Mouse (Mus musculus) spleen, adult 2 months (tissue): ENCODE results near the gene Jade1. TPM values are rescaled to one million over a fixed set of nuclear protein-coding genes. Genes with fewer than 3 reads are reported as not detected.

Experiments
- DNase-seq, 2 experiments: peaks; one replicate each; pipeline versions ENCODE4 v3.0.0 to v3.0.0-alpha.2; 2012 to 2021; ENCODE audit warnings: low spot score in 2 of 2, low read depth in 1 of 2
- H3K27ac ChIP-seq: fragments of 200-500 bp; 2 replicates; pipeline ENCODE4 v1.5.1; 2012; ENCODE audit warnings: low read length, inconsistent platforms; ENCODE audit not compliant: insufficient read depth
- H3K27me3 ChIP-seq: fragments of 200-500 bp; 2 replicates; pipeline ENCODE4 v1.6.1; 2012; ENCODE audit warnings: mild to moderate bottlenecking, moderate library complexity, low read length, inconsistent platforms; ENCODE audit not compliant: control insufficient read depth, insufficient read depth
- H3K36me3 ChIP-seq: fragments of 200-500 bp; 2 replicates; pipeline ENCODE4 v1.6.1; 2012; ENCODE audit warnings: mild to moderate bottlenecking, low read length, inconsistent platforms; ENCODE audit not compliant: control insufficient read depth, insufficient read depth
- H3K4me1 ChIP-seq: fragments of 200-500 bp; 2 replicates; pipeline ENCODE4 v1.6.1; 2011; ENCODE audit warnings: inconsistent platforms; ENCODE audit not compliant: control insufficient read depth, insufficient read depth, insufficient read length
- H3K4me3 ChIP-seq: fragments of 200-500 bp; 2 replicates; pipeline ENCODE4 v1.5.1; 2011; ENCODE audit warnings: mild to moderate bottlenecking, inconsistent platforms; ENCODE audit not compliant: insufficient read depth, insufficient read length; ENCODE audit errors: extremely low read depth
- CTCF ChIP-seq: fragments of 200-500 bp; IDR thresholded peaks from 2 replicates; pipeline ENCODE4 v1.5.1; 2011; ENCODE audit warnings: mild to moderate bottlenecking, inconsistent platforms; ENCODE audit not compliant: insufficient read depth, insufficient read length, insufficient replicate concordance; ENCODE audit errors: extremely low read depth
- POLR2A ChIP-seq: fragments of 200-500 bp; IDR thresholded peaks from 2 replicates; pipeline ENCODE4 v1.6.1; 2011; ENCODE audit warnings: low read depth, low read length, inconsistent platforms
- WGBS: fragments of 180-500 bp; shearing (Covaris S2); methylation state at CpG from one replicate; pipeline ENCODE4 v1.1.7; 2018; 5-methylcytosine and 5-hydroxymethylcytosine counted together
- polyA plus RNA-seq: library from polyadenylated mRNA; depleted of rRNA; stranded (reverse); fragments of >200 nt; gene quantifications from 2 replicates; pipeline ENCODE4 v1.2.3, GENCODE M21; 2012; rRNA removed

The Jade1 gene
- polyA plus RNA-seq, 1 experiment: 11.3 TPM

GRCm38 (mm10) chr3:41613706-41614105 is 58.2 kb downstream of the Jade1 start:
- Histone ChIP-seq H3K27ac (no peak overlapping the region), H3K4me1 (no peaks in the 10 kb centered on the region), H3K4me3 (no peak overlapping the region), H3K27me3 (no peaks in the 10 kb centered on the region), H3K36me3 (peaks cover 31% of the 10 kb centered on the region)
- WGBS: 95% methylated on average over 9 of the region's 9 CpGs
- TF ChIP-seq POLR2A: no peak
- no peak for TF ChIP-seq CTCF
- no peak for DNase-seq

DNA sequence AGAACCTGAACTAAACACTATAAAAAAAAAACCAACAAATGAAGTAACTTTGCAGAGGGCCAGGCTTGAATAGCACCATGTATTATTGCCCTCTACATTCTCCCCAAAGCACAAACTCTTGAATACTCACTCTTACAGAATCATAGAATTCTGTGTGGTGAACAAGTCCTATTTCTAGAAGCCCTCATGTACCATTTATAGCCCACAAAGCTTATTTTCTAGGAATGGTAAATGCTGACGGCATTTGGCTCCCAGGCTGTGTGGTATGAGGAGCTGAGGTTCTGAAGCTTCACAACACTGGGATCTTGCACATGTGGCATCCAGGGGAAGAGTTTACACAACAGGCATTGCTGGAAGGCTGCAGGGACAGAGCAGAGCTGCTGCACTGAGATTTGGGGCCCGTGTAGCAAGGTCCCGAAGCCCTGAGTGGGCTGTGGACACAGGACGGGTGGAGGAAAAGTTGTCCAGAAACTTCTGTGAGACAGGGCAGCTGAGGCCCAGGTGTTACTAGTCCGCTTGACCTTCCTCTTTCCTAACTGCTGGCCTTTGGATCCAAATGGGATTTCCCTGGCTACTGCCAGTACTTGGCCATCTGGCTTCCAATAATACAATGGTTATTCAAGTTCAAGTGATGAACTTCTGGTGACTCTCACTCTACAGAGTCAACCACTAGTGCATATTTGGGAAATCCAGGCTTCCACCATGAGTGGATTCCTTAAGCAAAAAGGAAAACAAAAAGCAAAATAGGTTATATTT is 58.9 kb downstream of the Jade1 start:
- Histone ChIP-seq H3K4me1 (no peaks in the 10 kb centered on the region), H3K4me3 (no peak overlapping the region), H3K36me3 (peaks cover 29% of the 10 kb centered on the region), H3K27ac (no peak overlapping the region), H3K27me3 (no peaks in the 10 kb centered on the region)
- no peak for DNase-seq
- no peak for TF ChIP-seq POLR2A
- TF ChIP-seq CTCF: no peak
- WGBS: 97% methylated on average over 5 of the region's 5 CpGs

DNA sequence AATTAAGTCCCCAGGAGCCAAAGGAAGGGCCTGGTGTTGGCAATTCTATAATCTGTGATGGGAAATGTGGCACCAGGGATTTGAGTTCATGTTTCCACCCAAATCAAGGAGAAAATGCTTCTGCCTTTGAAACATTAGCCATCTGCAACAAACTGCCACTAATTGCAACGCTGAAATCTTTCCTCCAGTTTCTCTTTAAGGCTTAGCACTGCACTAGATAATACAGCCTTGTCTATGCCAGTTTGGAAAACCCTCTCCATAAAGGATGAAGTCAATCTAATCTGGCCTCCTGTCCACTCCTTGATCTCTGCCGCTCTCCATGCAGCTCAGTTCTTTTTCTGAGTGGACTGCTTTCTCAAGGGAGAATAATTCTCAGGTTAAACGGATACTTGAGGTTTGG is 62.5 kb downstream of the Jade1 start:
- TF ChIP-seq CTCF (no peak), POLR2A (no peak)
- DNase-seq: no peak
- WGBS: 88% methylated on average over 3 of the region's 3 CpGs

GRCm38 (mm10) chr3:41618488-41618887 is 63.0 kb downstream of the Jade1 start:
- Histone ChIP-seq H3K36me3 (peaks cover 4% of the 10 kb centered on the region), H3K4me1 (no peaks in the 10 kb centered on the region), H3K27me3 (no peaks in the 10 kb centered on the region), H3K4me3 (no peak overlapping the region), H3K27ac (no peak overlapping the region)
- 89% methylated on average over 3 of the region's 3 CpGs for WGBS
- DNase-seq: no peak
- no peak for TF ChIP-seq POLR2A
- no peak for TF ChIP-seq CTCF

More for the DNA sequence above, 62.5 kb downstream of the Jade1 start:
- no peaks in the 10 kb centered on the region for H3K4me1 ChIP-seq
- no peaks in the 10 kb centered on the region for H3K27me3 ChIP-seq
- H3K4me3 ChIP-seq: no peak overlapping the region
- no peak overlapping the region for H3K27ac ChIP-seq
- H3K36me3 ChIP-seq: peaks cover 9% of the 10 kb centered on the region

DNA sequence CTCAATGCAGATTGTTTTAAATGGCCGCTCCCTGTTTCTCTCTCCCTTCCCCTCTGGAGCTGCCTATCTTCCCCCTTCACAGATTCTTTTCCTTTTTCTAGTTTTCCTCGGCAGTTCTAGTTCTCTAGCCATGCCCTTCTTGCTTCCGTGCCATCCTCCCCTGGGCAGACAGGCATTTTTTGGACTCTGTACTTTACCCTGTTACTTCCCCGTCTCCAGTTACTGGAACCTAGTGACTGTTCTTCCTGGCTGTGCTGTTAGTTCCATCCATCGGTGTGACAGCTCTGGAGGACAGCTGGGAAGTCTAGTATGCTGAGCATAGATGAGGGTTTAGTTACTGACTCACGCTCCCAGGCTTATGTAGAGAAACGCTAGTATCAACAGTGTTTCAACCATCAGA is 65.4 kb downstream of the Jade1 start:
- H3K4me1 ChIP-seq: no peaks in the 10 kb centered on the region
- TF ChIP-seq CTCF: no peak
- no peak for TF ChIP-seq POLR2A
- no peak for DNase-seq
- H3K27ac ChIP-seq: no peak overlapping the region
- no peaks in the 10 kb centered on the region for H3K36me3 ChIP-seq
- no peaks in the 10 kb centered on the region for H3K27me3 ChIP-seq
- WGBS: 92% methylated on average over 7 of the region's 7 CpGs
- H3K4me3 ChIP-seq: no peak overlapping the region

GRCm38 (mm10) chr3:41655642-41656041 is 100.1 kb downstream of the Jade1 start:
- 91% methylated on average over 1 of the region's 1 CpGs for whole genome bisulfite sequencing
- Histone ChIP-seq H3K27me3 (no peaks in the 10 kb centered on the region), H3K4me3 (no peak overlapping the region), H3K36me3 (no peaks in the 10 kb centered on the region), H3K4me1 (no peaks in the 10 kb centered on the region), H3K27ac (no peak overlapping the region)
- TF ChIP-seq CTCF (no peak), POLR2A (no peak)
- DNase-seq: no peak

Other genes with a start within 250 kb of the Jade1 start
- 4.0 and 4.1 TPM in 2 replicates for gene Sclt1, start 186.8 kb downstream of the Jade1 start, polyA plus RNA-seq
- gene D3Ertd751e, start 186.9 kb downstream of the Jade1 start, polyA plus RNA-seq: 0.41 and 0.76 TPM in 2 replicates